Mouse (Mus musculus): ENCODE data around the gene Xpa. TPM values are rescaled to one million over a fixed set of nuclear protein-coding genes. Genes with fewer than 3 reads are reported as not detected.

Gene Xpa
- polyA plus RNA-seq, 1 experiment, result 42.2 TPM

DNA sequence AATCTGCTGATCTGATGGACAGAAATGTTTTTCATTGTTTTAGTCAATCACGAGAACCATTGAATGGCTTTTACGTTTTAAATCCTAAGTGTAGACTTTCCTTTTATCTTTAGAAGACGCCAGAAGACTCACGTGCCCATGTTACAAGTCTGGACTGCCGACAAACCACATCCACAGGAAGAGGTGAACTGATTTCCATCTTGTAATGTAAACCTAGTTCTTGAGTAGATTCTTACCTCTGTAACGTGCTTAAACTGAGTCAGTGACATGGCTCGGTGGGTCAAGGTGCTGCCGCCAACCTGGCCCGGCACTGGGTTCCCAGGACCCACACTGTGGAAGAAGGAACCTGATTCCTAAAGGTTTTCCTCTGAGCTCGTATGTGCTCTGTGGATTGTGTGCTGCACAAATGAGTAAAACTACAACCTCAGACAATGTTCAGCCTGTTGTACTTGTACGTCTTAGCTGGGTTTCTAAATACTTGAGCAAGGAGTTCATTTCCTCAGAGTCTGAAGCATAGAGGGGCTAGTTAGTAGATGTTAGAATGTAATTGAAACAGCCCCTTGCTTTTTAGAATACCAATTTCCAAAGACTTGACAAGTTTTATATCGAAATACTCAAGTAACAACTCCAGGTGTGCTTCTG lies 44.1 kb downstream of the Xpa start:
- Histone ChIP-seq H3K4me1 (ENCODE audit: control insufficient read depth, insufficient read depth, insufficient read length, low read length) (no peaks in the 10 kb centered on the region), H3K4me3 (ENCODE audit: low read depth, low read length) (no peak overlapping the region), H3K27ac (ENCODE audit: insufficient read depth, low read depth, low read length) (no peak overlapping the region), H3K36me3 (ENCODE audit: control insufficient read depth, insufficient read depth, low read length) (peaks cover 55% of the 10 kb centered on the region), H3K27me3 (ENCODE audit: control insufficient read depth, insufficient read depth, low read length) (no peaks in the 10 kb centered on the region)
- 89% methylated on average over 12 of the region's 12 CpGs for WGBS
- no peak for TF ChIP-seq CTCF (IDR thresholded peaks at IDR 0.05; ENCODE audit: extremely low read depth, insufficient read length, insufficient replicate concordance, low read depth, low read length)
- TF ChIP-seq POLR2A (IDR thresholded peaks at IDR 0.05; ENCODE audit: low read depth, low read length), result no peak

DNA sequence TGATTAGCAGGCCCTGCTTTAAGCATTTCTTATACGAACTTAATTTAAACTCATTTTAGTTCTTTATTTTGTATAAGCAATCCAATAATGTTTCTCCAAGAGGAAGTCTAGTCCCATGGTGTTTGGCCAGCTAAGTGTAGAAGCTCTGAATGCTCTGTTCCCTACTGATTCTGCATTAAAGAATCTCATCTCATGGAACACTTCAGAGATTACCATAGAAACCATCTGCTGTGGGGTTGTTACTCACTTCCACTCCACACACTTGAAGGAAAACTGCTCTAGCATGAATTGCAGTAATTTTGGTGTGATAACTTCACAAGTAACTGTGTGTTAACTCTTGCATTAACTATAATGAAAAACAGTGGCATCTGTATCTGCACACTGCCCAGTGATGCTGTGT lies 49.2 kb downstream of the Xpa start:
- no peaks in the 10 kb centered on the region for H3K27me3 ChIP-seq (ENCODE audit: control insufficient read depth, insufficient read depth, low read length)
- no peak overlapping the region for H3K4me3 ChIP-seq (ENCODE audit: low read depth, low read length)
- H3K36me3 ChIP-seq (ENCODE audit: control insufficient read depth, insufficient read depth, low read length), result peaks cover 20% of the 10 kb centered on the region
- WGBS, result 96% methylated on average over 1 of the region's 1 CpGs
- TF ChIP-seq CTCF (IDR thresholded peaks at IDR 0.05; ENCODE audit: extremely low read depth, insufficient read length, insufficient replicate concordance, low read depth, low read length) (no peak), POLR2A (IDR thresholded peaks at IDR 0.05; ENCODE audit: low read depth, low read length) (no peak)
- no peak overlapping the region for H3K27ac ChIP-seq (ENCODE audit: insufficient read depth, low read depth, low read length)
- H3K4me1 ChIP-seq (ENCODE audit: control insufficient read depth, insufficient read depth, insufficient read length, low read length), result no peaks in the 10 kb centered on the region

DNA sequence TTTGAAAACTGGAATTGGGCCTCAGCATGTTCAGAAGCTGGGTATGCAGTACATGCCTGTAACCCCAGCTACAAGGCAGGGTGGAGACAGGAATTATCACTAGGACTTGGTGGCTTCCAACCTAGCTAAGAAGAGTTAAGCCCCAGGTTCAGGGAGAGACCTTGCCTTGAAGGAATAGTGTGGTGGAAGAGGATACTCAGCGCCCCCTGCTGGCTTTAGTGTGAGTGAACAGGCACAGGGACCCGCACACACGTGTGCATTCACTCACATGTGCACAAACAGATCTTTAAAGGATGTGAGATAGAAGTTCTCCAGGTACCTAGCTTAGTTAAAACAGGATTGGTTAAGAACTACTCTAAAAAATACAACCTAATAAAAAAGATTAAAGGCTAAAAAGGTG lies 51.8 kb downstream of the Xpa start:
- no peak overlapping the region for H3K27ac ChIP-seq (ENCODE audit: insufficient read depth, low read depth, low read length)
- no peak for TF ChIP-seq POLR2A (IDR thresholded peaks at IDR 0.05; ENCODE audit: low read depth, low read length)
- TF ChIP-seq CTCF (IDR thresholded peaks at IDR 0.05; ENCODE audit: extremely low read depth, insufficient read length, insufficient replicate concordance, low read depth, low read length), result peak; percentile 27; the same call in 1 of the 2 replicates
- peaks cover 8% of the 10 kb centered on the region for H3K36me3 ChIP-seq (ENCODE audit: control insufficient read depth, insufficient read depth, low read length)
- H3K27me3 ChIP-seq (ENCODE audit: control insufficient read depth, insufficient read depth, low read length), result no peaks in the 10 kb centered on the region
- 75% methylated on average over 3 of the region's 3 CpGs for WGBS
- no peak overlapping the region for H3K4me3 ChIP-seq (ENCODE audit: low read depth, low read length)
- H3K4me1 ChIP-seq (ENCODE audit: control insufficient read depth, insufficient read depth, insufficient read length, low read length), result peaks cover 5% of the 10 kb centered on the region; the same call in 1 of the 2 replicates

DNA sequence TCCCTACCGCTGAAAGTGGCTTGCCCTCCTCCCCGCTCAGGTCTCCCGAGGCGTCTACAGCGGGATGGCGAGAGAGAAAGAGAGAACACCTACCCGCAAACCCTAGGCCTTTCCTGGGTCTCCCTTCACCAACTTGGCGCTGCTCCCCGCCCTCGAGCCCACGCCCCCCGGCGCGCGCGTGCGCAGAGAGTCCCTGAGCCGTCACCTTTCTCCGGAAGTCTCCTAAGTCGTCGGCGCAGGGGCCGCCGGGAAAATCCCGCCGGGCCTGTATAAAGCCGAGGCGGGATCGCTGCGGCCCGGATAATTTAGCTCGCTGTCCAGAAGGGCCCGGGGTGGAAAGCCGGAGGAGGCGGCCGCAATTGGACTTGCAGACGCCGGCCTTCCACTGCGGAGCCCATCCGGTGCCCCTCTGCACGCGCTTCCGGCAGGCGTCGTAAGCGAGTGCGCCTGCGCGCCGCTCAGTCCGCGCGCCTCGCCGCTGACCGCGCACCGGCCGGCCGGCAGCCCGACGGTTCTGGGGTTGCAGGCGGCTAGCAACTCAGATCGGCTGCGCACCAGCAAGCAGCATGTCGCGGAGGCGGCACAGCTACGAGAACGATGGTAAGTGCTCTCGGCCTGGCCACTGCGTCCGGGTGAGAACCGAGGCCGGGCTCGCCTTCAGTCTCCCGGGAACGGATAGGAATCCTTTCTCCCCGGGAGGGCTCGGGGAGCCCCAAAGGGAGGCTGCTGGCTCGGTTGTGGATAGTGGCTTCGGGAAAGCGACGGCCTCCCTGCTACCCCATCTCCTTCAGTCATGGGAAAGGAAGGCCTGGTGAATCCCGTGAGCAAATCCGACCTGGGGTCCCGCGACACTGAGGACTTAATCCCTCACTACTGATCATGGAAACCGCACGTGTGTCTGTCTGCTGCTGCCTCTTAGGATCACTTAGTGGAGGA lies 57.6 kb downstream of the Xpa start, which contains the start of the genes Ncbp1 and Tstd2:
Gene Ncbp1, plus strand, starts transcription at position 327 of the 936 bp plus-strand sequence.
Gene Tstd2, minus strand, starts transcription at position 408 of the 936 bp plus-strand sequence.
- Histone ChIP-seq H3K27ac (ENCODE audit: insufficient read depth, low read depth, low read length) (peak within 1 kb of the TSS; percentile 86), H3K27me3 (ENCODE audit: control insufficient read depth, insufficient read depth, low read length) (no peaks in the 10 kb centered on the region), H3K4me1 (ENCODE audit: control insufficient read depth, insufficient read depth, insufficient read length, low read length) (peaks cover 5% of the 10 kb centered on the region; the same call in 1 of the 2 replicates), H3K36me3 (ENCODE audit: control insufficient read depth, insufficient read depth, low read length) (peaks cover 8% of the 10 kb centered on the region), H3K4me3 (ENCODE audit: low read depth, low read length) (peak within 1 kb of the TSS; percentile 77)
- under 1% methylated on average over 89 of the region's 90 CpGs for WGBS
- no peak for TF ChIP-seq CTCF (IDR thresholded peaks at IDR 0.05; ENCODE audit: extremely low read depth, insufficient read length, insufficient replicate concordance, low read depth, low read length)
- peak; percentile 61 for TF ChIP-seq POLR2A (IDR thresholded peaks at IDR 0.05; ENCODE audit: low read depth, low read length)

DNA sequence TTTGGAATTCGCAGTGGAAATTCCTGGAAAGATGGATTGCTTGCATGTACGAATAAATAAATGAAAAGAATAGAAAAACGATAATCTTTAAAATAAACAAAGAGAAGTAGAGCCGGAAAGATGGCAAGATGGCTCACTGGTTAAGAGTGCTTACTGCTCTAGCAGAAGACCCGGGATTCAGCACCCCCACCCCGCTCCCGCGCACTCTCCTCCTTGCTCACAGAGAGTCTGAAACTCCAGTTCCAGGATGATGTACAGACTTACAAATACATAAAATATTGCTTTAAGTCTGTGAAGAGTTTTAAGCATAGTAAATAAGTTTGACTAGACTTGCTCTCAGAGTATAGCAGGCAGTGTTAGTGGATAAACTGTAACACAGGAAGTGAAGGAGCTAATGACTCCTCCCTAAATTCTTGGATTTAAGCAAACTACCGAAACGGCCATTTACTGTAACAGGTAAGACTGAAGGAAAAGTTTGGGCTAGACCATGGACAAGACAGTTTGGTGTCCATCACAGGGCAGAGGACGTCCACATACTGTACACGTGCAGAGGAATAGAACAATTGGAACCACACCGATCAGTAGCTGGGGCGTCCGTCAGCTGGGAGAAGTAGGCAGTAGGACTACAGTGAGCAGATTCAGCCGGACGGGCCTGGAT lies 58.4 kb downstream of the Xpa start:
- no peaks in the 10 kb centered on the region for H3K27me3 ChIP-seq (ENCODE audit: control insufficient read depth, insufficient read depth, low read length)
- H3K36me3 ChIP-seq (ENCODE audit: control insufficient read depth, insufficient read depth, low read length), result peaks cover 13% of the 10 kb centered on the region
- TF ChIP-seq CTCF (IDR thresholded peaks at IDR 0.05; ENCODE audit: extremely low read depth, insufficient read length, insufficient replicate concordance, low read depth, low read length), result no peak
- TF ChIP-seq POLR2A (IDR thresholded peaks at IDR 0.05; ENCODE audit: low read depth, low read length), result no peak
- WGBS, result 4% methylated on average over 17 of the region's 17 CpGs
- peak overlapping the region; percentile 77 for H3K4me3 ChIP-seq (ENCODE audit: low read depth, low read length)
- peak overlapping the region; percentile 60 for H3K27ac ChIP-seq (ENCODE audit: insufficient read depth, low read depth, low read length)
- peaks cover 5% of the 10 kb centered on the region; the same call in 1 of the 2 replicates for H3K4me1 ChIP-seq (ENCODE audit: control insufficient read depth, insufficient read depth, insufficient read length, low read length)

DNA sequence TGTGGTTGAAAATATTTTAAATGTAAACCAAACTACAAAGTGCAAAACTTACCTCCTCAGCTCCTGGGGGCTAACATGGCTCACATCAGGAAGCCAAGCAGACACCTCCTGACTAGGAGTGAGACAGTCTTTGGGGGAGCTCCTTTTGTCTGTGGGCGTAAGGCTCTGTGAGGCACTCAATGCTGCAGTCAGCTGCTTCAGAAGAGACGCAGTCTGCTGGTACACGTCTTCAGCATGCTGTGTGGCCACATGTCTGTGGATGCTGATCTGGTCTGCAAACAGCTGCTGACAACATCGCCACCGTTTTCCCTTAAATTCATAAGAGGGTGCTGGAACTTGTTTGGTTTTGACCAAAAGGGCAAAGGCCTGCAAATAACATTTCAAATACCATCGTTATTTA lies 64.3 kb downstream of the Xpa start:
- no peaks in the 10 kb centered on the region for H3K27me3 ChIP-seq (ENCODE audit: control insufficient read depth, insufficient read depth, low read length)
- 79% methylated on average over 6 of the region's 6 CpGs for WGBS
- H3K4me1 ChIP-seq (ENCODE audit: control insufficient read depth, insufficient read depth, insufficient read length, low read length), result no peaks in the 10 kb centered on the region
- TF ChIP-seq CTCF (IDR thresholded peaks at IDR 0.05; ENCODE audit: extremely low read depth, insufficient read length, insufficient replicate concordance, low read depth, low read length), result no peak
- no peak for TF ChIP-seq POLR2A (IDR thresholded peaks at IDR 0.05; ENCODE audit: low read depth, low read length)
- H3K27ac ChIP-seq (ENCODE audit: insufficient read depth, low read depth, low read length), result no peak overlapping the region
- H3K4me3 ChIP-seq (ENCODE audit: low read depth, low read length), result no peak overlapping the region
- H3K36me3 ChIP-seq (ENCODE audit: control insufficient read depth, insufficient read depth, low read length), result peaks cover 51% of the 10 kb centered on the region
